Mouse (Mus musculus): ENCODE measurements around the gene Ldha. TPM values are rescaled to one million over a fixed set of nuclear protein-coding genes. Genes with fewer than 3 reads are reported as not detected.
A peak's percentile ranks its signal among the peaks of the same experiment; 100 is the strongest.

Gene Ldha
- total and polyA plus RNA-seq, 2 experiments from 2014 or later, result 373 to 753 TPM

GRCm38 (mm10) chr7:46845211-46845977 is 4.1 kb downstream of the Ldha start:
- TF ChIP-seq CTCF (IDR thresholded peaks at IDR 0.05; ENCODE audit: low read depth), result no peak
- 0 out of 2 replicates have a peak, but pooled peaks cover 4% of the 10 kb centered on the region for H3K4me1 ChIP-seq (ENCODE audit: insufficient read depth)
- H3K36me3 ChIP-seq (ENCODE audit: insufficient read depth), result peaks cover 16% of the 10 kb centered on the region
- peak; percentile 93 for DNase-seq
- peak; percentile 90 for ATAC-seq
- peak overlapping the region; percentile 61 for H3K4me3 ChIP-seq (ENCODE audit: low read depth, low read length)
- no peaks in the 10 kb centered on the region for H3K9me3 ChIP-seq (ENCODE audit: low read length)
- H3K27ac ChIP-seq (ENCODE audit: low read depth, low read length), result peak overlapping the region; percentile 83
- H3K4me2 ChIP-seq (ENCODE audit: low read depth), result peak overlapping the region; percentile 88
- under 1% methylated on average over 47 of the region's 51 CpGs for WGBS
- peak overlapping the region; percentile 71 for H3K9ac ChIP-seq
- H3K27me3 ChIP-seq (ENCODE audit: insufficient read depth, low read length), result no peaks in the 10 kb centered on the region

DNA sequence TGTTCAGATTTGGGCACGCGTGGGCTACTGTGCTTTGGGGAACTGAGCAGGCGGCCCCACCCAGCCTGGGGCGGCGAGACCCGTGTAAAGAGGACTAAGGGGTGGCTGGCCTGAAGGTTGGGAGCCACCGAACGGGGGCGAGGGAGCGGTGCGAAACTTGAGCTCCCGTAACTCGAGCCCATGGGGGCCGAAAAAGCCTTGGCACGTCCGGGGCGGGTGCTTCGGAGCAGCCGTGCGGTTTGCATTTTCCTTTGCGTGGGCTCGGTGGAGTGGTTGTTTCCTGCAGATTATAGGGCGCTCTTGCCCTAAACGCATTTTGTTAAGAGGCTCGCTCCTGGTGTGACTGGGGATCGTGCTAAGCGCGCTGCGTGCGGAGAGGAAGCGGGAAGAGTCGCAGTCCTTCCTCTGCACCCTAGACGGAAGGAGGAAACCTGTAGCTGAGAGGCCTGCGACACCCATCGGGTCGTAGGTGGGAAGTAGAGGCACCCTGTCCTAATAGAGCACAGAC is 4.8 kb downstream of the Ldha start:
- peak; percentile 7; the same call in 1 of the 2 replicates for ATAC-seq
- peak overlapping the region; percentile 83 for H3K27ac ChIP-seq (ENCODE audit: low read depth, low read length)
- no peaks in the 10 kb centered on the region for H3K9me3 ChIP-seq (ENCODE audit: low read length)
- H3K36me3 ChIP-seq (ENCODE audit: insufficient read depth), result peaks cover 19% of the 10 kb centered on the region
- no peaks in the 10 kb centered on the region for H3K27me3 ChIP-seq (ENCODE audit: insufficient read depth, low read length)
- H3K9ac ChIP-seq, result peak overlapping the region; percentile 71
- 2% methylated on average over 36 of the region's 36 CpGs for WGBS
- peak; percentile 55 for DNase-seq
- peak overlapping the region; percentile 61 for H3K4me3 ChIP-seq (ENCODE audit: low read depth, low read length)
- peak overlapping the region; percentile 88 for H3K4me2 ChIP-seq (ENCODE audit: low read depth)
- TF ChIP-seq CTCF (IDR thresholded peaks at IDR 0.05; ENCODE audit: low read depth), result peak; percentile 4; the same call in 1 of the 2 replicates
- 0 out of 2 replicates have a peak, but pooled peaks cover 4% of the 10 kb centered on the region for H3K4me1 ChIP-seq (ENCODE audit: insufficient read depth)

DNA sequence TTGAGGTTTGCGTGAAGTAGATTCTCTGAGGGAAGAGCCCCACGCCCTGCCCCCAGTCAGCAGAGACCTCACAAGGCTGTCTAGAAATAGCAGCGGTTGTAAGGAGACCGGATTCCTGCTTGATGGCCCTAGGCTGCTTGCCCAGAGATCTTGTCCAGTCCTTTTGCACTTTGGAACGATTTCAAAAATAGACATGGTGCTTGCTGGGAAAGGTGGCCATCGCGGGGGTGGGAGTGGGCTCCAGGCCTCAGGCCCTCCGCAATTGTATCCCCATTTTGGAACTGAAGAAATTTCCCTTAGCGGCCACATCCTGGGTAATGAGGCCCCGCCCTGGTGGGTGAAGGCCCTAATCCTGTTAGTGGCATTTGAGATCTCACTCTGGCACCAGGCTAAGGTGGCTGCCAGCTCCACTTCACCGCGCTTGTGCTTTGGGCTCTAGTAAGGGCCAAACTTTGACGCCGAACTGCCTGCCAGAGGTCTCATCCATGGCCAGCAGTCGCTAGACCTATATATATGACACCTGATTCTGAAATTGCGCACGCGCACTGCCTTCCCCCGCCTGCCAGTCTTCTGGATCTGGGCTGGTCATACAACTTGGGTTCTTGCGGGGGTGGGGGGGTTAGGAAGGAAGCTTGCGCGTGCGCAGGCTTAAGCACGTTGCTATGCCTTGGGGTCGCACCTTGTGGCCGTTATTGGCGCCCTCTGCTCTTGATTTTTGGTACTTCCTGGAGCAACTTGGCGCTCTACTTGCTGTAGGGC is 5.4 kb downstream of the Ldha start:
- H3K4me1 ChIP-seq (ENCODE audit: insufficient read depth), result 0 out of 2 replicates have a peak, but pooled peaks cover 4% of the 10 kb centered on the region
- H3K4me2 ChIP-seq (ENCODE audit: low read depth), result peak overlapping the region; percentile 88
- ATAC-seq (peak; percentile 65), DNase-seq (peak; percentile 87)
- peak overlapping the region; percentile 71 for H3K9ac ChIP-seq
- TF ChIP-seq CTCF (IDR thresholded peaks at IDR 0.05; ENCODE audit: low read depth), result peak; percentile 54
- H3K4me3 ChIP-seq (ENCODE audit: low read depth, low read length), result peak overlapping the region; percentile 61
- peaks cover 25% of the 10 kb centered on the region for H3K36me3 ChIP-seq (ENCODE audit: insufficient read depth)
- H3K27ac ChIP-seq (ENCODE audit: low read depth, low read length), result peak overlapping the region; percentile 83
- no peaks in the 10 kb centered on the region for H3K9me3 ChIP-seq (ENCODE audit: low read length)
- WGBS, result 1% methylated on average over 28 of the region's 28 CpGs
- H3K27me3 ChIP-seq (ENCODE audit: insufficient read depth, low read length), result no peaks in the 10 kb centered on the region

DNA sequence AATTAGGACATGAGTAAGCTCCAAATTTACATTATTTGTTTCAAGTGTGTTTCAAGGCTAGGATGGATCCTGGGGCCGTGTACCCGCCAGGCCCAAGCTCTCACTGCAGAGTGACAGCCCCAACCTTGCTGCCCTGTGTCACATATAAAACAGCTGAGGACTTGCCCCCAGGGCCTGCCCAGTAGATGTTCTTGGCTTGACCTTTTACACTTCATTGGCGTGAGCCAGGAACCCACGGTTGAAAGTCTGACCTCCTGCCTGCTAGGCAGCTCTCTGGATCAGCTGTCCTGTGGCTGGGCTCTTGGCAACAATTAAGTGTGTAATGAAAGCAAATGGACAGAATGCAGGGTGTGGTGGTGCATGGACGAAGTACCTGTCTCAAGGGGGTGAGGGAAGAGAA is 8.0 kb downstream of the Ldha start:
- Histone ChIP-seq H3K27ac (ENCODE audit: low read depth, low read length) (no peak overlapping the region), H3K9ac (no peak overlapping the region), H3K4me2 (ENCODE audit: low read depth) (no peak overlapping the region), H3K27me3 (ENCODE audit: insufficient read depth, low read length) (no peaks in the 10 kb centered on the region), H3K36me3 (ENCODE audit: insufficient read depth) (peaks cover 49% of the 10 kb centered on the region), H3K4me1 (ENCODE audit: insufficient read depth) (0 out of 2 replicates have a peak, but pooled peaks cover 4% of the 10 kb centered on the region), H3K9me3 (ENCODE audit: low read length) (no peaks in the 10 kb centered on the region), H3K4me3 (ENCODE audit: low read depth, low read length) (no peak overlapping the region)
- no peak for TF ChIP-seq CTCF (IDR thresholded peaks at IDR 0.05; ENCODE audit: low read depth)
- ATAC-seq, result no peak
- DNase-seq, result no peak
- 74% methylated on average over 5 of the region's 5 CpGs for WGBS

GRCm38 (mm10) chr7:46851026-46851425 is 9.8 kb downstream of the Ldha start:
- no peak for DNase-seq
- ATAC-seq, result no peak
- TF ChIP-seq CTCF (IDR thresholded peaks at IDR 0.05; ENCODE audit: low read depth), result peak; percentile 28
- 56% methylated on average over 7 of the region's 7 CpGs for WGBS
- Histone ChIP-seq H3K27ac (ENCODE audit: low read depth, low read length) (no peak overlapping the region), H3K36me3 (ENCODE audit: insufficient read depth) (peaks cover 57% of the 10 kb centered on the region), H3K9ac (no peak overlapping the region), H3K9me3 (ENCODE audit: low read length) (no peaks in the 10 kb centered on the region), H3K4me1 (ENCODE audit: insufficient read depth) (0 out of 2 replicates have a peak, but pooled peaks cover 4% of the 10 kb centered on the region), H3K4me2 (ENCODE audit: low read depth) (no peak overlapping the region), H3K27me3 (ENCODE audit: insufficient read depth, low read length) (no peaks in the 10 kb centered on the region), H3K4me3 (ENCODE audit: low read depth, low read length) (no peak overlapping the region)

GRCm38 (mm10) chr7:46852666-46853065 is 11.4 kb downstream of the Ldha start:
- no peak overlapping the region for H3K4me2 ChIP-seq (ENCODE audit: low read depth)
- no peak overlapping the region for H3K27ac ChIP-seq (ENCODE audit: low read depth, low read length)
- TF ChIP-seq CTCF (IDR thresholded peaks at IDR 0.05; ENCODE audit: low read depth), result no peak
- no peak for ATAC-seq
- no peak overlapping the region for H3K4me3 ChIP-seq (ENCODE audit: low read depth, low read length)
- DNase-seq, result no peak
- peaks cover 57% of the 10 kb centered on the region for H3K36me3 ChIP-seq (ENCODE audit: insufficient read depth)
- H3K9ac ChIP-seq, result no peak overlapping the region
- no peaks in the 10 kb centered on the region for H3K9me3 ChIP-seq (ENCODE audit: low read length)
- WGBS, result 88% methylated on average over 1 of the region's 1 CpGs
- H3K27me3 ChIP-seq (ENCODE audit: insufficient read depth, low read length), result no peaks in the 10 kb centered on the region
- no peaks in the 10 kb centered on the region for H3K4me1 ChIP-seq (ENCODE audit: insufficient read depth)
